Mouse (Mus musculus): ENCODE results near the gene Plekhs1.
"Not testable (repeated sequence)": the region's sequence is repeated elsewhere in the genome, so short reads cannot be mapped to it uniquely, and the experiment has no call there.

Plekhs1 gene

DNA sequence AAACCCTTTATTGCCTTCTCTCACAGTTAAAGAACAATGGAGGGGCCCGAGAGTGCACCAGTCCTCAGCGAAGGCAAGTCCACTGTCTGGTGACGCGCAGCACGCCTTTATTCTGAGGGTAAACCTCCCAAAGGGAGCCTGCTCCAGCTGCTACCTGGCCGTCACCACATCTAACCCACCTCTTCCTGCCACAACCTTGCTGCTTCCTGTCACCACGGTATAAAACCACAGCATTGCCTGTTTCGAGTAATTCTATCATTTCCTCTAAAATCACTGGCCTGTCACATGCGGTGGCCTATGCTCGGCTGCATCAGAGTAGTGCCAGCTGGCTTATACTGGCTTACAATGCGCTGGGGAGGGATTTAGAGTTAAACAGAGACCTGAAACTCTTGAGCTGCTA, 69.1 kb downstream of the Plekhs1 start:
- not testable (repeated sequence) for DNase-seq

DNA sequence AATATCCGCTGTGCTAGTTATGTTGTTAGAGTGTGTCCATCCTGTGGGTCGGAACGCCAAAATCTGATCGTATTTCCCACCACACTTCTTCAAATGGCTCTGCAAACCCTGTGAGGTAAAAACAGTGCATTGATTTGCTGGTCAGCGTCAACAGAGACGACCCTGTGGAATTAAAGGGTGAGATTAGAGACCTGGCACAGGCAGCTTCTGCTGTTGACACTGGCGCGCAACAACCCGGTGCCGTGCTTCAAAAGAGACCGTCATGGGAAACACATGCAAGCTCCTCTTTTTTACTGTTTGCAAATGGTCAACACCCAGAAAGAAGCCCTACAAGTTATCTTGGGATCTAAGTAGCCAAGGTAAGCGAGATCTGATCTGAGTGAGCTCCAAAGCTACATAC, 69.8 kb downstream of the Plekhs1 start:
- no peak for DNase-seq

DNA sequence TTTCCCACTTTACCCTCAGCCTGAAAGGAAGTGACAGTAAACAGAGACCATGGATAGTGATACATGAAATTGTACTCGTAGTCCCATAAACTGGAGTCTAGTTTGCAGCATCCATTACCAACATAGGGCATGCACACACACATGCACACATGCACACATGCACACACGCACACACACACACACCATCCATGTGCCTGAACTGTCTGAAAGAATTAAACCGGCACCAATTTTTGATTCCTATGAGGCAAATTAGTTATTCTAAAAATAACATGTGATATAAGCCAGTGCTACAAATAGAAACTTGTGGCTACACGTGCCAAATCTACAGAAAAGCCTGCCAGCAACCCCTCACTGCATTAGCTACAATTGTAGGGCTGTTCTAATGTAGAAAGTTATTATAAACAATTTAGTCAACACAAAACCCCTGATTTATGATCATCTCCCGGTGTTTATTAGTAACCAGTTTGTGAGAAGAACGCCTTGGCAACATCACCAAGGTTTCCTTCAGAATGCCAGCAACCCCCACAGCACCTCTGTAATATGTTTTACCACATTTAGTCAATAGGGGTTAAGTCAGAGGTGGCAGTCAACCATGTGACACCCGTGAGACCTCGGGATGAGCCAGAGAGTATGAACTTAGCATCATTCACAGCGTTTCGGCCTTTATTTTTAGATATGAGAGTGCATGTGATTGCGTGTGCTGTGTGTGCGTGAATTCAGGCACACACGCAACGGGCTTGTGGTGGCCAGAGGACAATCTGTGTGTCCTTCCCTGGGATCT, 72.0 kb downstream of the Plekhs1 start:
- DNase-seq: no peak

DNA sequence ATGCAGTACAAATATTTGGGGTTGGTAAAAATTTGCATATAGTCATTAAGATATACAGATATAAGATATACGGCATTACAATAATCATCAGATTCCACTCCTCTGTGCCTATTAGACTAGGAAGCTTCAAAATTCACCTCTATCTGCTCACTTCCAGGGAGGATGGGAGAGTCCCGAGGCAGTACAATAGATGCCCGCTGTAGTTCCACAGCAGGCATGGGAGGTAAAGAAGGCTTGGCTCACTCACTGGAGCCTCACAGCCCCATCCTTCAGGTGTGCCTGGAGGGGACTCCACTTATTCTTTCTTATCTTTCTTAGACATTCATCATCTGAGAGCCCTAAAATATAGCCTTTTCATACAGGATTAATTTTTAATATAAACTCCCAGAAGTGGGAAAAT, 72.9 kb downstream of the Plekhs1 start:
- DNase-seq: no peak

DNA sequence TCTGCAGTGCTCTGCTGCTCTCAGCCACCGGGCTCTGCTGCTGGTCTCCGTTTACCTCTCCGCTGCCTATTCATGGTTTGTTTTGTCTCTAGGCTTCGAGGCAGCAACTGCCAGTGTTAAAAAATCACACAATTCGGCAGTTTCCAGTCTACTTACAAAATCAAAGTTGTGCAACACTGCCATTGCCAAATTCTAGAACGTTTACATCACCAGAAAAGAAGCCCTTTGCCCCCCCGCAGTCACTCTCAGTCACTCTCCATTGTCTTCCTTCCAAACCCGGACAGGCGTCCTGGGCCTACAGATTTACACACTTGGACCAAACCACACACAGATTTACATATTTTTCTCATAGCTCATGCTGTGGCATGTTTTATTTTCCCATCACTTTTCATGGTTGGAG, 73.6 kb downstream of the Plekhs1 start:
- no peak for DNase-seq

DNA sequence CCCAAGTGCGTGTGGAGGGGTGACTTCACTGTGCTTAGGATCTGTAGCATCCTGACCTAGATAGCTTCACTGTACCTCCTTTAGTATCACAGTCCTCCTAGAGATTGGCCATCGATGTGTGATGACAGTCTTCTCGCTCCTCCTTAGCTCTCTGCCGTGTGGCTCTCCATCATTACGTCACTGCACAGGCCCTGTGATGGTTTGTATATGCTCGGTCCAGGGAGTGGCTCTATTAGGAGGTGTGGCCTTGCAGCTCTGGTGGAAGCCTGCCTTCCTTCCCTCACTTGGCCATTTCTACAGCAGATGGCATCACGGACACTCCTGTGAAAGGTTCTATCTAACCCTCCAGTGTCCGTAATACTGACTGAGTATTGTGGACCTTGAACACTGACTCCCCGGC, 74.3 kb downstream of the Plekhs1 start:
- no peak for DNase-seq

Measured in spleen, adult 18-20 months (tissue).